Mouse (Mus musculus) lung, adult 10 weeks (tissue): ENCODE results near the gene Gm14393. TPM values are rescaled to one million over a fixed set of nuclear protein-coding genes. Genes with fewer than 3 reads are reported as not detected.

ENCODE experiments used
- polyA plus RNA-seq: library from polyadenylated mRNA; stranded (reverse); fragments of 350-450 nt; fragmentation: Illumina TruSeq; extraction: RNeasy Lipid Tissue Mini Kit (QIAGEN cat#74804); gene quantifications from one replicate; pipeline ENCODE4 v1.2.3, GENCODE M21; 2014; ENCODE audit warnings: low read depth, low replicate concordance; ENCODE audit not compliant: insufficient read depth

The Gm14393 gene
- not detected for polyA plus RNA-seq

DNA sequence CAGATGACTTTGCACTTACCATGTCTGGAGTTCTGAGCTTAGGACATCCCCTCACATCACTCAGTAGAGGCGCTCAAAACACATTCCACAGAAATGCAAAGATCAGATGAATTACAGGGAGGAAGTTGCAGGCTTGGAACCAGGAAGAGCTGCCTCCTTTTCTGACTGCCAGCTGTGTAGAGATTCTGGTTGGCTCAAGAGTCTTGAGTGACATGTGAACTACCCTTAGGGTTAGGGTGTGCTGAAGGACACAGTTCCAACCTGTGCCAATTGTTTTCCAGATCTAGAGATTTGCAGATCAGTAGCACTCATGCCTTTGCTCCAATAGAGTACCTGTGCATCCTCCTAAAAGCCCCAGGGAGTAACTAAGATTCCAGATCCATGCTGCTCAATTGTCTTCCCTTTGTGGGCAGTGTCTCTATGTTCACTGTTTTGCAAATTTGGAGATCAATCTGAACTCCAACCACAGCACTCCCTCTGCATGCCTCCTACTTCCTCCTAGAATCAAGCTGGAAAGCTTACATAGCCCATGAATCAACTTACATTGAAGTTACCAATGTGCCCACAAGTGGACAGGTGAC, at the start of gene Gm14393:
Gene Gm14393 (minus strand): TSS at position 101 of the 581 bp plus-strand sequence.

Other genes with a start within 250 kb of the Gm14393 start
- gene Gm14444, start 57.5 kb downstream of the Gm14393 start, polyA plus RNA-seq, result not detected
- 2.5 TPM for gene Gm14399, start 74.2 kb upstream of the Gm14393 start, polyA plus RNA-seq
- 0.27 TPM for gene Gm14443, start 108.1 kb upstream of the Gm14393 start, polyA plus RNA-seq
- 3.4 TPM for gene Gm14391, start 139.1 kb upstream of the Gm14393 start, polyA plus RNA-seq
- 2.4 TPM for gene Gm14440, start 207.3 kb upstream of the Gm14393 start, polyA plus RNA-seq